Mouse (Mus musculus) inflammation-experienced regulatory T-cells, adult 6 months (primary cell): Measurements from ENCODE around the gene St8sia1. TPM values are rescaled to one million over a fixed set of nuclear protein-coding genes. Genes with fewer than 3 reads are reported as not detected.
A peak's percentile ranks its signal among the peaks of the same experiment; 100 is the strongest.

Experiments used
- ATAC-seq: one replicate; pipeline ENCODE4 v1.8.0; 2017
- polyA plus RNA-seq, 3 experiments: library from polyadenylated mRNA; unstranded; fragments of 100-300 nt; shearing (Covaris generic); gene quantifications; one replicate each; pipeline ENCODE4 v1.2.1; 2017

Gene St8sia1
- polyA plus RNA-seq, 3 experiments from 2014 or later = 1.3 to 14.6 (median 12.7) TPM

- ATAC-seq = no peak
Observed at GRCm38 (mm10) chr6:142979665-142980660, 15.7 kb upstream of the St8sia1 start.

- ATAC-seq = no peak
Observed at GRCm38 (mm10) chr6:142977221-142977620, 13.0 kb upstream of the St8sia1 start.

DNA sequence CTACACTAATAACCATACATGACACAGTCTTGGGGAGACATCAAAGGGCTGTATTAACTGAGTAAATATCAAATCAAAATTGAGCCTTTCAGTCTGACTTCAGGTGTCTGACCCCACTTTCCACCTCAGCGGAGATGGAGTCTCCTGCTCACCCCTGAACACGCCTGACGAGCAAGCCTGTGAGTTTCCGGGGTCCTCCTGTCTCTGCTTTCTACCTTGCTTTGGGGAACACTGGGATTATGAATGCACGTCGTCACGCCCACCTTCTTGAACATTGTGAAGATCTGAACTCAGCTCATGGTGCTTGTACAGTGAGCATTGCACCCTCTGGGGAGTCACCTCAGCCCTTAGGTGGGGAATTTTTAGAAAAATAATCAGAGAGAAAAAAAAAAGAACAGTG, 9.0 kb upstream of the St8sia1 start:
- ATAC-seq = no peak

DNA sequence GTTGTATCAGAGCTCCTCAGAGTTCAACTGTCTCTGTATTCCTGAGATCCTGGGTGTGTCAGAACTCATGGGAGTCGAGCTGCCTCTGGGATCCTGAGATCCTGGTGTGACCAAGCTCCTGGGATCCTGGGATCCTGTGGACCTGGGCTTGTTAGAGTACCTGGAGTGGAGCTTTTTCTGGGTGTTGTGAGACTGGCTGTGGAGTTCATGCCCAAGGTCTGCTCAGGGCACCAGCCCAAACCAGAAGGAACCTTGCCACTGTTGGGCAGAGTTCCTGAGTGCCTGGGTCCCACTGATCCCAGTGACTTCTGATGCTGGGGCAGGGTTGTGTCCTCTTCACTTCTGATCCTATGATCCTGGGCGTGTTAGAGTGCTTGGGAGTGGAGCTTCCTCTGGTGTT, 8.0 kb upstream of the St8sia1 start:
- no peak for ATAC-seq

DNA sequence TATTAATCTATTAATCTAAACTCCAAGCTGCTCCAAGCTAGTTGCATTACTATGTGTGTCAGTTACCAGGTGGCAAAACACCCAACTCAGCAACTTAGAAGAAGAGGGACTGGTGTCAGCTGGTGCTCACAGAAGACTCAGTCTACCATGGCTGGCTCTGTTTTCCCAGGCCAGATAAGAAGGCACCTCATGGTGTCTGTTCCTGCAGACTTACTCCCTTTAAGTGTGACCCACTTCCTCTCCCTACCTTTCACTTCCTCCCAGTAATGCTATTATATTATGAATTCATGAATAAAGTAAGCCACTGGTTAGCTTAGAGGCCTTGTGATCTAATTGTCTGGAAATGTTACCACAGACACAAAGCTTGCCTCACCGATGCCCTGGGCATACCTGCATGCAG, 3.2 kb upstream of the St8sia1 start:
- no peak for ATAC-seq

GRCm38 (mm10) chr6:142964531-142965385, 506 bp upstream of the St8sia1 start:
- peak; percentile 82 for ATAC-seq

DNA sequence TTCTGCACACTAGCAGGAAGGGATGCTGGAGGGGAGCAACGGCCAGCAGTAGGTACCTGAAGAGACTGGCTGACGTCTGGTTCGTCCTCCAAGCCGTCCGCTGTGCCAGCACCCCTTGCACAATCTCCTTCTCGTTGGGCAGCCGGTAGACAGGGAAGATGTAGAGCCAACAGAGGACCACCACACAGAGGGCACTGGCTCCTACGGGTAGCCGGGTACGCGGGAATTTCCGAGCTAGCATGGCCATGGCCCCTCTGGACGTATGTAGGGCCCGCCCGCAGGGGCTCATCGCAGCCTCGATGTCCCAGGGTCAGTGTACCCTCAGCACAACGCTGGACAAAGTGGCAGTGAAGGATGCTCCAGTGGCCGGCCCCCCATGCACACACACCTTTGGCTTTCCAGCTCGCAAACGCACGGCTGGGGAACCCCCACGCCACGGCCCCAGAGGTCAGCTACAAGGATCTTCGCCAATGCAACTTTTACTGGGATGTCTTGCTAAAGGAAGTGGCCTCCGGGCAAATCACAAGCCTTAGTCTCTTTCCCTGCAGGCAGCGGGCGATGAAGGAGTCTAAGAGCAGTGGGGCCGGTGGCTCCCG, 674 bp downstream of the St8sia1 start:
- no peak for ATAC-seq

- no peak for ATAC-seq
Observed at GRCm38 (mm10) chr6:142962881-142963280, 1.4 kb downstream of the St8sia1 start.

- ATAC-seq = no peak
Observed at GRCm38 (mm10) chr6:142962476-142962875, 1.8 kb downstream of the St8sia1 start.

GRCm38 (mm10) chr6:142961721-142962455, 2.4 kb downstream of the St8sia1 start:
- ATAC-seq = no peak

DNA sequence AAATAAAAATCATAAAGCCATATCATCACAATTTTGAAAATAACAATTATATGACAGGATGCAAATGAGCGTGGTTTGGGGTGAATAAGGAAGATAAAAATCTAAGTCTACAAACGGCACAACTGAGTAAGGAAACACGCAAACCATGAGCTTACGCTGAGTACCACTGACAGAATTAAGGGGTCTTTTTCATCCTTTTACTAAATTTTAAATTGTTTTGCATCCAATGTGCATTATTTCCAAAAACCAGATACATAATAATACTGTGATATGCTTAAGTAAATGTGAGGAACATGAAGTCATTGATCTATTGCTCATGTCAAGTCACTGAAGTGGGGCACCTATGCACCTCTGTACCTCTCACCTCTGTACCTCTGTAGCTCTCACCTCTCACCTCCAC, 7.7 kb downstream of the St8sia1 start:
- peak; percentile 45 for ATAC-seq

DNA sequence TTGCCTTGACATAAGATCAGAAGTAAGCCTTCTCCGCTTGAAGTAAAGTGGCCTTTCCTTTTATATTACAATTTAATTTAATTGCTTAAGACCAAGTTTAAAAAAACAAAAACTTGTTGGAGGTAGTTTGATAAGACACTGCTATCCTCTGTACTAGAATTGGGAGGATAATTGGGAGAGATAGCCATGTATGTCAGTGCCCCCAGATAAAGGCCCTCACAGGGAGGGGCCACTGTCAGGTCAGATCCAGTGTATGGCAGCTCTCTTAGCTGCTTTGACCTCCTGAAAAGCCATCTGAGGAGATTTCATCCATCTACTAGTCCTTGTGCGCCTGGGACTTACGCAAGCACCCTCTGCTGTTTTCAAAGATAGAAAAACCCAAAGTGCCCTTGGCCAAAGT, 9.0 kb downstream of the St8sia1 start:
- no peak for ATAC-seq

- ATAC-seq = no peak
Observed at GRCm38 (mm10) chr6:142953189-142953588, 11.1 kb downstream of the St8sia1 start.

GRCm38 (mm10) chr6:142952361-142952954, 11.8 kb downstream of the St8sia1 start:
- peak; percentile 27 for ATAC-seq

DNA sequence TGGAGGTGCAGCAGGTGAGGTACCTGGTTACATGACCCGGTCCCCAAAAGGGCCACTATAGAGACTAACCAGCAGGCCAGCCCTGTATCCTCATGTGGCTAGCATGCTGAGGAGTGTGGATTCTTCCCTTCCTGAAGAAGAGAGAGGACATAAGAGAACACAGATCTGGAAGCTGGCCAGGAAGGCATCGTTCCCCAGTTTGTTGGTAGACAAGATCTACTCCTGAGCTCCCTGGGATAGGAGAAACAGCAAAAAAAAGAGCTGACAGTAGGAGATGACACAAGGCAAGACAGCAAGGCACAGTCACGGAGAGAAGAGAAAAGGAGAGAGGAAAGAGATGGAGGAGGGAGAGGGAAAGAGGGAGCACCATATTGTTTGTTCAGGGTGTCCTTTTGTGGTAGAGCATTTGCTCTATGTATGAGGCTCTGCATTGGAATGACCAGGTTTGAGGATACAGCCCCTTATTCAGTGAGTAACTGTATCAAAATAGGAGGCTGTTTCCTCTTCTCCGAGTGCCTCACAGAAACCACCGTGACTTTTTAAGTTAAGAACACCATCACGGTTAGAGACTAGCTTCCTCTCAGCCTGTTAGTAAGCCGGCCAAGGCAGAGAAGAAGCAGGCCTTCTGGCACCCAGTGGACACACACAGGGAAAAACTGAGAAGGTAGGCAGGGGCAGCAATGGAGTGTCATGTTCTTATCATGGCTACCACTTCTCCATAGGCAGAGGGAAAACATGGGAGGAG, 12.5 kb downstream of the St8sia1 start:
- no peak for ATAC-seq

GRCm38 (mm10) chr6:142950354-142950753, 13.9 kb downstream of the St8sia1 start:
- ATAC-seq = peak; percentile 36

GRCm38 (mm10) chr6:142948955-142949357, 15.3 kb downstream of the St8sia1 start:
- ATAC-seq = no peak

GRCm38 (mm10) chr6:142947029-142947428, 17.2 kb downstream of the St8sia1 start:
- ATAC-seq = no peak

DNA sequence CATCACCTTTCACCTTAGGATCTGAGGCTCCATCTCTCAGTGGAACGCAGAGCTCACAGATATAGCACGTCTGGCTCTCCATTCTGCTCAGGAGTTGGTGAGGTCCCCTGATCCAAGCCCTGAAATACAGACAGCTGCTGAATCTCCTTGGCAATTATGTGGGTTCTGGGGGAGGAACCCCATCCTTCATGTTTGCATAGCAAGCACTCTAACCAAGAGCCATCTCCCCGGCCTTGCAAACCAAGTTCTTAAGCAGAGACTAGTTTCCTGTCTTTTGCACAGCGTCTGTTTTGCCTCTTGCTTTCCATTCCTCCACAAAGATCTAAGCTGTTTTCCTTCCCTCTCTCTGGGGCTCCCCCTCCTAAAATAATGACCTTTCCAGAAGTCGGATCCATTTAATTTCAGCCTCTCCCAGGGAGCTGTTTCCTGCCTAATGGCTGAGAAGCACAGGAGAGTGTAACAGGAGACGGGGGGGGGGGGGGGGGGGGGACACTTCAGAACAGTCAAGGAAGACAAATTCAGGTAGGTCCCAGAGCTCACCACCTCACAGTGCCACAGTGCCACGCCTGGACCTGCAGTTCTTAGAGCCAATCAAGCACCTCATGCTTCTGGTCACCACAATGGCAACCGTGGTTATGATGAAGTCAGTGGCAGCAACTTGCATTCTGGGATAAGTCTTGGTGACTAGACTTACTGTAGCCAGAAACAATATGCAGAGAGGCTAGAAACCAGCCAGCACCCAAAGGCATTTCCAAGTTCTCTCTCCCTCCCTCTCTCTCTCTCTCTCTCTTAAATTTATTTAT, 18.0 kb downstream of the St8sia1 start:
- peak; percentile 44 for ATAC-seq

DNA sequence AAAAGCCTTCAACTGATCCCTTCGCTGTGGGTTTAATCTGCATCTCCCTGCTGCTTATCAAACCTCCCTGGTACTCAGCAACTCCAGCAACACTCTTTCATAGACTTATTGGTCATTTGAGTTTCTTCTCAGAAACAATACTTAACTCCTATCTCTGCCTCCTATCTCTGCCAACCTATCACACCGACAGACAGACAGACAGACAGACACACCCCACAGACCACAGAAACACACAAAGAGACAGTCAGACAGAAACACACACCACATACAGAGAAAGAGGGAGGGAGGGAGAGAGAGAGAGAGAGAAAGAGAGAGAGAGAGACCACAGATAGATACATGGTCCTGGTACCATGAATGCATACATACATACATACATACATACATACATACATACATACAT, 18.8 kb downstream of the St8sia1 start:
- ATAC-seq = no peak
